Mouse (Mus musculus): ENCODE data around the gene Hacd2.

GRCm38 (mm10) chr16:34978018-34978417 lies 44.2 kb upstream of the Hacd2 start:
- no peak for TF ChIP-seq GATA1 (IDR thresholded peaks at IDR 0.05; ENCODE audit: borderline replicate concordance, low read length)
- TF ChIP-seq CTCF (IDR thresholded peaks at IDR 0.05; ENCODE audit: low read depth, low read length): no peak
- TF ChIP-seq TAL1 (conservative IDR thresholded peaks at IDR 0.05; ENCODE audit: low read depth, low read length): no peak
- TF ChIP-seq POLR2AphosphoS5 (IDR thresholded peaks at IDR 0.05; ENCODE audit: insufficient replicate concordance, low read depth, low read length): no peak

Data from G1E (cell line).